Mouse (Mus musculus) intestine, postnatal 0 days (tissue): ENCODE data around the gene Thnsl2. TPM values are rescaled to one million over a fixed set of nuclear protein-coding genes. Genes with fewer than 3 reads are reported as not detected.
A peak's percentile ranks its signal among the peaks of the same experiment; 100 is the strongest.

Experiments
- ATAC-seq: fragments of 200-750 bp; cut with Nextera tagmentation; 2 replicates; pipeline ENCODE4 v1.8.0; 2017; ENCODE audit warnings: mild to moderate bottlenecking, moderate TSS enrichment, moderate library complexity
- H3K27ac ChIP-seq: fragments of 300-500 bp; sonication (generic); 2 replicates; pipeline ENCODE4 v1.5.1; 2014; ENCODE audit warnings: mild to moderate bottlenecking, low read depth, low read length, moderate library complexity
- H3K27me3 ChIP-seq: fragments of 300-500 bp; sonication (generic); replicated peaks from 2 replicates; pipeline ENCODE4 v1.6.1; 2014; ENCODE audit warnings: low read length, mixed read lengths; ENCODE audit not compliant: control insufficient read depth, insufficient read depth
- H3K36me3 ChIP-seq: fragments of 300-500 bp; sonication (generic); 2 replicates; pipeline ENCODE4 v1.6.1; 2014; ENCODE audit warnings: mild to moderate bottlenecking, moderate library complexity; ENCODE audit not compliant: control insufficient read depth, insufficient read depth
- H3K4me1 ChIP-seq: fragments of 300-500 bp; sonication (generic); replicated peaks from 2 replicates; pipeline ENCODE4 v1.6.1; 2014; ENCODE audit warnings: antibody characterized with exemption, low read length, mixed read lengths; ENCODE audit not compliant: control insufficient read depth, insufficient read depth
- H3K4me2 ChIP-seq: fragments of 300-500 bp; sonication (generic); replicated peaks from 2 replicates; pipeline ENCODE4 v1.6.1; 2014; ENCODE audit warnings: low read depth, mild to moderate bottlenecking, moderate library complexity
- H3K4me3 ChIP-seq: fragments of 300-500 bp; sonication (generic); 2 replicates; pipeline ENCODE4 v1.5.1; 2014; ENCODE audit warnings: low read depth, low read length
- H3K9ac ChIP-seq: fragments of 300-500 bp; sonication (generic); 2 replicates; pipeline ENCODE4 v1.6.1; 2014; ENCODE audit warnings: mild to moderate bottlenecking, low read depth, low read length
- H3K9me3 ChIP-seq: fragments of 300-500 bp; sonication (generic); 2 replicates; pipeline ENCODE4 v1.6.1; 2016; ENCODE audit warnings: mixed run types; ENCODE audit not compliant: control insufficient read depth
- CTCF ChIP-seq: sonication (generic); IDR thresholded peaks from 2 replicates; pipeline ENCODE4 v1.5.1; 2016; ENCODE audit warnings: low read depth, mild to moderate bottlenecking, control low read depth, antibody characterized with exemption, moderate library complexity
- WGBS: fragments of 180-500 bp; shearing (Covaris S2); extraction: QIAGEN DNeasy Blood & Tissue Kit; methylation state at CpG from one replicate; pipeline ENCODE4 v1.1.7; 2014; 5-methylcytosine and 5-hydroxymethylcytosine counted together
- polyA plus RNA-seq: library from polyadenylated mRNA; unstranded; fragments of >200 nt; fragmentation: Nextera tagmentation; extraction: Ambion mirVana; gene quantifications from 2 replicates; pipeline ENCODE4 v1.2.1, GENCODE M21; 2015

The Thnsl2 gene
- polyA plus RNA-seq, 1 experiment from 2014 or later = 55.8 TPM

GRCm38 (mm10) chr6:71172812-71173580 lies 28.8 kb upstream of the Thnsl2 start:
- no peak overlapping the region for H3K4me2 ChIP-seq
- H3K9ac ChIP-seq = no peak overlapping the region
- no peaks in the 10 kb centered on the region for H3K27me3 ChIP-seq
- no peaks in the 10 kb centered on the region for H3K4me1 ChIP-seq
- no peak for TF ChIP-seq CTCF
- ATAC-seq = peak; percentile 53; the same call in 1 of the 2 replicates
- H3K4me3 ChIP-seq = no peak overlapping the region
- H3K36me3 ChIP-seq = no peaks in the 10 kb centered on the region
- H3K27ac ChIP-seq = no peak overlapping the region
- 67% methylated on average over 10 of the region's 10 CpGs for WGBS
- no peaks in the 10 kb centered on the region for H3K9me3 ChIP-seq

DNA sequence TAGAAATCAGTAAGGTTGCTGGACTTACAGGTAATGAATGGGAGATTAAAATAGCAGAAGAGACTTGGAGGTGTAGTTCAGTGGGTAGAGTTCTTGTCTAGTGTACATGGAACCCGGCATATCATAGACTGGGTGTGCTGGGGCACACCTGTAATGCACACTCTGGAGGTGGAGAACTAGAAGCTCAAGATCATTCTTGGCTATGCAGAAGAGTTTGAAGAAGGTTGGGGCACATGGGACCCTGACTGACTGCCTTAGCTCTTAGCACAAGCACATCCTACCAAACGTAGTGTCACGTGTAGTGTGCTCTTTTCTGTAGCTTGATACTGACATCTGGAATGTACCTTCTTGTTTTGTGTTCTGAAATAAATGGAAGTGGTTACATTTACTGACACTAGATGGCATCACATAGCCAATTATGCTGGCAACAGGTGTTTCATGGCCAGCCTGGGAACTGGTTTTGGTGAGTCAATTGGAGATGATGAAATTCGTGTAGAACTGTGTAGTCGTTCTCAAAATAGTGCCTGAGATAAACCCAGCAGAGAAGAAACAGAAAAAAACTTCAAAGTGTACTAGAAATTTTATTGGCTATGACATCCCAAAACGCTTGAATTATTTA lies 22.4 kb upstream of the Thnsl2 start:
- Histone ChIP-seq H3K4me3 (no peak overlapping the region), H3K9ac (no peak overlapping the region), H3K27me3 (no peaks in the 10 kb centered on the region), H3K27ac (no peak overlapping the region), H3K4me1 (no peaks in the 10 kb centered on the region), H3K36me3 (no peaks in the 10 kb centered on the region), H3K4me2 (no peak overlapping the region), H3K9me3 (no peaks in the 10 kb centered on the region)
- WGBS = 27% methylated on average over 6 of the region's 6 CpGs
- ATAC-seq = peak; percentile 62
- peak; percentile 88 for TF ChIP-seq CTCF

DNA sequence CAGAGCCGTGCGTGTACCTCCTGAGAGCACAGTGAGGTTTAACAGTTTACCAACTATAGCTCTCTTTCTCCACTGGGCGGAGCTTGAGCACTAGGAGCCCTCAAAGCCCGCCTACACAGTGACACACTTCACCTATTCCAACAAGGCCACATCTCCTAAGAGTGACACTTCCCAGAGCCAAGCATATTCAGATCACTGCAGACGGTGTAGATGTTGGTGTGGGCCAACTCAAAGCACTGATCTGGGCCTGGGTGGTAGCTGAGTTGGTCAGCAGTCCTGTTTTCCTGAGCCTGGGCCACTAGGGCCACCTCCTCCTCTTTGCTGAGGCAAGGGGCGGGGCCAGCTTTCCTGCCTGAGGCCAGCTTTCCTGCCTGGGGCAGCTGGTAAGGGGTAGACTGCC lies 20.2 kb upstream of the Thnsl2 start:
- Histone ChIP-seq H3K27me3 (no peaks in the 10 kb centered on the region), H3K27ac (peak overlapping the region; percentile 4; the same call in 1 of the 2 replicates), H3K9me3 (no peaks in the 10 kb centered on the region), H3K36me3 (no peaks in the 10 kb centered on the region), H3K4me1 (0 out of 2 replicates have a peak, but pooled peaks cover 3% of the 10 kb centered on the region), H3K9ac (no peak overlapping the region), H3K4me3 (no peak overlapping the region), H3K4me2 (0 out of 2 replicates have a peak overlapping the region, but pooled peaks have one; percentile 17)
- TF ChIP-seq CTCF = peak; percentile 47
- 32% methylated on average over 6 of the region's 6 CpGs for WGBS
- peak; percentile 25; the same call in 1 of the 2 replicates for ATAC-seq

- H3K27ac ChIP-seq = no peak overlapping the region
- no peak overlapping the region for H3K4me3 ChIP-seq
- 0 out of 2 replicates have a peak, but pooled peaks cover 3% of the 10 kb centered on the region for H3K4me1 ChIP-seq
- H3K9ac ChIP-seq = no peak overlapping the region
- H3K36me3 ChIP-seq = no peaks in the 10 kb centered on the region
- TF ChIP-seq CTCF = peak; percentile 83
- no peaks in the 10 kb centered on the region for H3K27me3 ChIP-seq
- ATAC-seq = peak; percentile 61
- 48% methylated on average over 4 of the region's 4 CpGs for WGBS
- no peak overlapping the region for H3K4me2 ChIP-seq
- no peaks in the 10 kb centered on the region for H3K9me3 ChIP-seq
Measured at GRCm38 (mm10) chr6:71162269-71162668, 18.0 kb upstream of the Thnsl2 start.

DNA sequence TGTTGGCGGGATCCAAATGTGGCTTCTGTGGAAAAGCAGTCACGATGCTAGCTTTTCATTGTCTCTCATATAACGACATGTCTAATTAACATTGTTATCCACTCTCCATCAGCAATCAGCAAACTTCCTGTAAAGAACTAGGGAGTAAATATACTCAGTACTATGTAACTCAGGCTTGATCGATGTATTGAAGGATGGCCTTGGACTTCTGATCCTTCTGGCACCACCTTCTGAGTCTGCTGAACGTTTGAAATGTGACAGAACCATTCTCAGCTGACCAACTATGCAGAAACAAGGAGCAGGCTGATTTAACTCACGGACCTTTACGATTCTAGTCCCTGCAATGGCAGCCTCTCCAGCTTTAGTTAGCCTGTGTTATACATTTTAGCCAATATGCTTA lies 17.1 kb upstream of the Thnsl2 start:
- no peak overlapping the region for H3K4me3 ChIP-seq
- TF ChIP-seq CTCF = no peak

GRCm38 (mm10) chr6:71156674-71157326 lies 12.6 kb upstream of the Thnsl2 start:
- 53% methylated on average over 5 of the region's 5 CpGs for WGBS
- no peaks in the 10 kb centered on the region for H3K36me3 ChIP-seq
- no peaks in the 10 kb centered on the region for H3K9me3 ChIP-seq
- H3K9ac ChIP-seq = no peak overlapping the region
- TF ChIP-seq CTCF = peak; percentile 79
- H3K4me3 ChIP-seq = no peak overlapping the region
- peak overlapping the region; percentile 3; the same call in 1 of the 2 replicates for H3K27ac ChIP-seq
- H3K27me3 ChIP-seq = no peaks in the 10 kb centered on the region
- peaks cover 8% of the 10 kb centered on the region for H3K4me1 ChIP-seq
- 0 out of 2 replicates have a peak overlapping the region, but pooled peaks have one; percentile 10 for H3K4me2 ChIP-seq
- peak; percentile 79 for ATAC-seq

More for the DNA sequence above, 17.1 kb upstream of the Thnsl2 start:
- H3K9me3 ChIP-seq = no peaks in the 10 kb centered on the region
- no peak overlapping the region for H3K4me2 ChIP-seq
- WGBS = 46% methylated on average over 7 of the region's 7 CpGs
- H3K4me1 ChIP-seq = 0 out of 2 replicates have a peak, but pooled peaks cover 3% of the 10 kb centered on the region
- no peak overlapping the region for H3K9ac ChIP-seq
- H3K36me3 ChIP-seq = no peaks in the 10 kb centered on the region
- H3K27me3 ChIP-seq = no peaks in the 10 kb centered on the region
- no peak for ATAC-seq
- H3K27ac ChIP-seq = peak overlapping the region; percentile 24; the same call in 1 of the 2 replicates
